Mouse (Mus musculus): Measurements from ENCODE around the gene Utp20.
"Not testable (repeated sequence)": the region's sequence is repeated elsewhere in the genome, so short reads cannot be mapped to it uniquely, and the experiment has no call there.

Utp20 gene

GRCm38 (mm10) chr10:88784513-88784931, 42.1 kb downstream of the Utp20 start:
- DNase-seq (ENCODE audit: extremely low read depth, low read depth): no peak

DNA sequence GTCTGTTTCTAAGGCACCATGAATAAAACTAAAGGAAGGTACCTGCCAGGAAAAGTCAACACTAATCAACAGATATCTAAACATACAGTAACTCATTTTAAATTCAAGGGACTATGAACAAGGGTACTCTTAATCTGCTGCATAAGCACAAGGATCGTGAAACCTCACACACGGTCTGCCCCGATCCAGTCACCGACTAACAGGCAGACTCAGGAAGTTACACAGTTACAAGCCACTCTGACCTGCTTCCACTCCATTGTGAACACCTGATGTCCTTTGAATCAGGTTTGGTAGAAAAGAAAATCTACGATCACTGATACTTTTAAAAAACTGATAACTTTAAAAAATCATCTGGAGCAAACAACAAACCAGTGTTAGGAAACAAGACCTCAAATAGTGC, 42.7 kb downstream of the Utp20 start:
- DNase-seq (ENCODE audit: extremely low read depth, low read depth): no peak

DNA sequence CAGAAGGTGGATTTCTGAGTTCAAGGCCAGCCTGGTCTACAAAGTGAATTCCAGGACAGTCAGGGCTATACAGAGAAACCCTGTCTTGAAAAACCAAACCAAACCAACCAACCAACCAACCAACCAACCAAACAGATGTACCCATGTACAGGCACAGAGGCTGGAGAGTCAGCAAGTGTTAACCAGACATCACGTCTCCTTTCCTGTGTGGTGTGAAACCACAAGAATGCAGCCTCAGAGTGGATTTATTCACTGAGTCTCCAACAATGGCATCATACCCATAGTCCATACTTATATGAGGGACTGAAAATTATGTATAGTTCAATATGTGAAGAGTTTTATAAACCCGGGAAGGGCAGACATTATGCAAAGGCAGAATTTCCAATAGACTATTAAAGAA, 43.5 kb downstream of the Utp20 start:
- DNase-seq (ENCODE audit: extremely low read depth, low read depth): not testable (repeated sequence)

- no peak for DNase-seq (ENCODE audit: extremely low read depth, low read depth)
Measured at GRCm38 (mm10) chr10:88780716-88781115, 45.9 kb downstream of the Utp20 start.

DNA sequence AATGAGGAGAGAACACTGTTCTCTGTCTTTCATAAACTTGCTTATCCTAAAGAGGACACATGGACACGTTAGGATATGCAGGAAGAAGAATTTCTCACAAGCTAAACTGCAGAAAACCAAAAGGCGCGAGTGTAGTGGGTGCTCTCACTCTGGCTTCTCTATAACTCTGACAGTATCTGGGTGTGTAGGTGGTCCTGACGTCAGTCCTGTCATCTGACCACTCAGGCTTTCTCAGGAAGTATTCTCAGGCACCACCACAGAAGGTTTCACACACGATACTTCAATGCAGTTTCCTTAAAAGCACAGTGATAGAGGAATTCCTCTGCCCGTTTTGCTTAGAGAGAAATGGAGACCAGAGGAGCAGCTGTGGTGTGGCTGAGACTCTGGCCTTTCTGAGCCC, 50.4 kb downstream of the Utp20 start:
- no peak for DNase-seq (ENCODE audit: extremely low read depth, low read depth)

- DNase-seq (ENCODE audit: extremely low read depth, low read depth): not testable (repeated sequence)
Measured at GRCm38 (mm10) chr10:88772965-88773364, 53.6 kb downstream of the Utp20 start.

GRCm38 (mm10) chr10:88769676-88770075, 56.9 kb downstream of the Utp20 start:
- no peak for DNase-seq (ENCODE audit: extremely low read depth, low read depth)

GRCm38 (mm10) chr10:88768961-88769360, 57.6 kb downstream of the Utp20 start:
- DNase-seq (ENCODE audit: extremely low read depth, low read depth): peak; percentile 22

- DNase-seq (ENCODE audit: extremely low read depth, low read depth): no peak
Measured at GRCm38 (mm10) chr10:88765431-88766142, 61.0 kb downstream of the Utp20 start.

DNA sequence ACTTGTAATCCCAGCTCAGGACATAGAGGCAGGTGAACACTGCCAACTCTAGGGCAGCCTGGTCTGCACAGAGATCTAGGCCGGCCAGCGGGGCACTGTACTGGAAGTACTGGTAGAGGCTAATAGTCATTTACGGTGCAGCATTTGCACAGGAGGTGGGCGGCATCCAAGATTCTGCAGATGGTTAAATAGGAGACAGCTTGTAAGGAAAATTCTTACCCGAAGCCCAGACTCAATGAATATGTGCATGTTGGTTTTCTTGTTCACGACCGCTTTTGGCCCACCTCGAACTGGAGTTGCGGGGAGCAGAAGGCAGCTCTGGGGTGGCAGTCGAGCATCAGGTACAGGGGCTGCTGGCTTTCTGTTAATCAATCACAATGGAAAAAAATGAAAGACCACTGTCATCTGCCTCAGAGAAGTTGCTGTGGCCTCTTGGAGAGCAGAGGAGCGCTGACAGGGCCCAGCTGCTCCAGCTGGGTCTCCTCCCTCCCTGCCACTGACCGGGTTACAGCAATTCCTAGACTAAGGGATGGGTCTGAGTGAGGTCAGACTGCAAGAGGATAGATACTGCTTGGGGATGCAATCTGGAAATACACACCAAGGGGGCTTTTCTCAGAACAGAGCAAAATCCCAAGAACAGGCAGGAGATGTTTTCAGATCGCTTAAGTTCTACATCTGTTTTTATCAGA, 64.9 kb downstream of the Utp20 start:
- no peak for DNase-seq (ENCODE audit: extremely low read depth, low read depth)

DNA sequence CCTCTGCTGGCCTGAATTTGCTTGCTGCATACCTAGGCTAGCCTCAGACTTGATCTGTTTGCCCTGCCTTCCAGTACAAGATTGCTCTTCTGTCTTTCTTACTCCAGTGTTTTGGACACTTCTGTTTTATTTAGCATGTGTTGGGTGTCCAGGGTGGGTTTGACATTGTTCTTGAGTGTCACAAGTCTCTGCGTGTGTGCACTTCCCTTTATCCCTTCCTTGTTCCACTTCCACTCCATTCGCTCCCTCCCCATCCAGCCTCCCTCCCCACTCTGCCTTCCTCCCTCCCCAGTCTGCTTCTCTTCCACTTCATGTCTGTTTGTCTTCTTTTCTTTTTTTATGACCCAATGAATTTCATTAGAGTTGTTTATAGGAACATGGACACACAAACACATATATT, 85.2 kb downstream of the Utp20 start:
- DNase-seq (ENCODE audit: extremely low read depth, low read depth): no peak

GRCm38 (mm10) chr10:88740781-88741180, 85.8 kb downstream of the Utp20 start:
- DNase-seq (ENCODE audit: extremely low read depth, low read depth): no peak

- no peak for DNase-seq (ENCODE audit: extremely low read depth, low read depth)
Measured at GRCm38 (mm10) chr10:88739818-88740217, 86.8 kb downstream of the Utp20 start.

GRCm38 (mm10) chr10:88739074-88739473, 87.5 kb downstream of the Utp20 start:
- DNase-seq (ENCODE audit: extremely low read depth, low read depth): not testable (repeated sequence)

DNA sequence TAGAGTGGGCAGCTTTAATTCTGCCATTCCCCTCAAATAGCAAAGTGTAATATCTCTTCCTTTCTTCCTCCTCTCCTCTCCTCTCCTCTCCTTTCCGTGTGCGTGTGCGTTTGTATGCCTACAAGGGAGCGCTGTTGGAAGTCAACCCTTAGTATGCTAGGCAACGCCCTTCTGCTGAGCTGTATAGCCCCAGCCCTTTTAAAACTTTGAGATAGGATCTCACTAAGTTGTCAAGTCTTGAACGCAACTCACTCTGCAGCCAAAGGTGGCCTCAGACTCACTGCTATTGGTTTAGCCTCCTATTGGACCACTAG, 94.3 kb downstream of the Utp20 start:
- peak; percentile 46 for DNase-seq (ENCODE audit: extremely low read depth, low read depth)

- no peak for DNase-seq (ENCODE audit: extremely low read depth, low read depth)
Measured at GRCm38 (mm10) chr10:88731496-88732308, 94.9 kb downstream of the Utp20 start.

DNA sequence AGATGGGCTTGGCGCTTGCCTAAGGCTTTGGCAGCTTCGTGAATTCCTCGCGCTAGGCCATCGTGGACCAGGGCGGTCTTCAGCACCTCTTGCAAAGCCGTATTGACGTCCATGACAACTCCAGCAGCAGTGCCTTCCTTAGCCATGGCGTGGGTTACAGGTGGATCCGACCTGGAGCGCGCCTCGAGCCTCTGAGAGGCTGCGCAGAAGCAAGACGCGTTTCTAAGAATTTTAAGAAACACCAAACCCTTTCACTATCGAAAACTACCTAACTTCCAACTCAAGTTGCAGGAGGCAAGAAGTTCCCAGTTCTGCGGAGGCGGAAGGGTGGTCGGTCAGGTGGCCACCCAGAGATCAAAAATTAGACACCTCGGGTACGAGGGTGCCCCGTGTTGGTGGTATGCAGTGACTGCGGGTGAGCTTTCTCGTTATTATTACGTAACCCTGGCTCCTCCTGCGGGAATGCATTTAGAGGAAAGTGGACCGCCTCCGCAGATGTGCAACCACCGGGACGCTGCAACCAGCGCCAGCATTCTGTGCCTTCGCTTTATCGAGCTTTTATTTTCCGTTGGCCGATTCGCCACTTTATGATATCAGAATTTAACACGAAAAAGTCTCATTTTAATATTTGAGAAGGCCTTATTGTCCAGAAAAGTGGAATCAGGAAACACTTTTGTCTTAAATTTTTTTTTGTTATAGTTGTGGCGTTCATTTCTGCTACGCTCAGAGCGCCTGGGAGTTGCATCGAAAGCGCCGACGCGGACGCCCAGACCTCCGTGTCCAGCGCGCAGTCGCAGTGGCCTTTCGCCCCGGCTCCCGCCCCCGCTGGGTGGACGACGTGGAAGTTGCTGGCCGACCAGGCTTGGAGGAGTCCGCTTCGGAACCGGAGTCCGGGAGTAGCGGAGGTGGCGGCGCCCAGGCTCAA, 95.8 kb downstream of the Utp20 start, which contains the start of gene Arl1:
Gene Arl1 (plus strand): TSS at position 288 of the 925 bp plus-strand sequence.
- peak; percentile 85 for DNase-seq (ENCODE audit: extremely low read depth, low read depth)

DNA sequence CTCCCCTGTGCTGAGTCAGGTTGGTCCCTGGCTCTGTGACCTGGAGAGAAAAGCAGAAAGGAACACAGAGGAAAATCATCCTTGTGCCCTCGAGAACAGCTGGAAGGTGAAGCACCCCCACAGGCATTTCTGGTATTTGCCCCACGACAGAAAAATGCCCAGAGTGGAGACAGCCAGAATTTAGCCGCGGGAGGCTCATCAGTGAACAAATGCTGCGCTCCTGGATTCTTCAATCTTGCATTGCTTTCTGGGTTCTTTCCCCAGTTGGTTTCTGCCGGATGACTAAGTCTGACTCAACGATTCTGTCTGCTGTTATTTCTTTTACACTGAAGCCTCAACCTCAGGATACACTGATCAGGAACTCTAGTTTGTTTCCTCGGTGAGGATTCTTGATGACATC, 98.4 kb downstream of the Utp20 start:
- no peak for DNase-seq (ENCODE audit: extremely low read depth, low read depth)

- DNase-seq (ENCODE audit: extremely low read depth, low read depth): peak; percentile 45
Measured at GRCm38 (mm10) chr10:88727128-88727527, 99.5 kb downstream of the Utp20 start.

DNA sequence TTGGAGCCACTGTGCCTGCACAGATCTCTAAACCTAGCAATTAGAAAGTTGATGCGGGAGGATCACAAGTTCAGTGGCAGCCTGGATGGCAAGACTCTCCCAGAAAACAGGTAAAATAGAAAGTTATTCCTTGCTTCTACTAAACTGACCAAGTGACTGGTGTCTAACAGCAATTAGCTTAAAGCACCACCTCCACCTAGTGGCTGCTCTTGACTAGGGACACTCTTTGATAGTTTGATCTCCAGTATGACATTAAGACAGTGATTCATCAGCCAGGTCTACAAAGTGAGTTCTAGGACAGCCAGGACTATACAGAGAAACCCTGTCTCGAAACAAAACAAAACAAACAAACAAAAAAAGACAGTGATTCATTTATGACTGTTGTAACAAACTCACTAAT, 101.3 kb downstream of the Utp20 start:
- DNase-seq (ENCODE audit: extremely low read depth, low read depth): no peak

DNA sequence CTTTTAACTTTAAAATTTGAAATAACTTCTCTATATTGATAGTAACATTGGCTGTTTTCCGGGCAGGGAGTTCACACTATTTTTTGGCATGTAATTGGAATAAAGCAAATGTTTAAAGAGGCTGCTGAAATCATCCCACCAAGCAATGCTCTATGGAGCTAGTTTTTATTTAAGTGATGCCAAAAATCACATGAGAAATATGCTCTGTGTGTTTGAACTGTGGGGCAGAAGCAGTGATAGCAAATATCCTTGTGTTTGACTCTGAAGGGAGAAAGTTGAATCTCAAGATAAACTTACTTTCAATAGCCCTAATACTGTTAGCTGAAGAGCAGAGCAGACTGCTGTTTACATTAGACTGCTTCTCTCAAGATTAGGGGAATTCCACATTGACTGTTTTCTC, 107.0 kb downstream of the Utp20 start:
- DNase-seq (ENCODE audit: extremely low read depth, low read depth): no peak

All from MEL-GATA-1-ER (cell line).